Mouse (Mus musculus) mouse embryonic stem cell (cell line): ENCODE data around the gene Smarca2.
"Not testable (repeated sequence)": the region's sequence is repeated elsewhere in the genome, so short reads cannot be mapped to it uniquely, and the experiment has no call there.

Experiments
- in situ Hi-C, 2 experiments: fragments of 300-500 bp; cut with MboI; formaldehyde crosslinking; loops; 1 replicate in 1 of 2; 3 replicates in 1 of 2; pipeline ENCODE4 v1.14.3; 2019 to 2020; ENCODE audit warnings: low sequenced_read_pairs in 2 of 2, low pct_unique_long_range_greater_than_20kb in 1 of 2, mixed read lengths in 1 of 2; ENCODE audit not compliant: unreplicated experiment in 1 of 2

Smarca2 gene

GRCm38 (mm10) chr19:26671413-26671812, 66.6 kb downstream of the Smarca2 start:
- in situ Hi-C loops: not testable (repeated sequence)

GRCm38 (mm10) chr19:26675917-26676316, 71.1 kb downstream of the Smarca2 start:
- in situ Hi-C loops: no loop called here

- in situ Hi-C loops: no loop called here
Measured at GRCm38 (mm10) chr19:26678543-26678942, 73.7 kb downstream of the Smarca2 start.

GRCm38 (mm10) chr19:26679674-26680073, 74.8 kb downstream of the Smarca2 start:
- in situ Hi-C loops: no loop called here

GRCm38 (mm10) chr19:26681549-26681948, 76.7 kb downstream of the Smarca2 start:
- in situ Hi-C loops: no loop called here

- in situ Hi-C loops: no loop called here
Measured at GRCm38 (mm10) chr19:26682130-26682529, 77.3 kb downstream of the Smarca2 start.

- in situ Hi-C loops: no loop called here
Measured at GRCm38 (mm10) chr19:26682731-26683130, 77.9 kb downstream of the Smarca2 start.

- in situ Hi-C loops: no loop called here
Measured at GRCm38 (mm10) chr19:26683731-26684130, 78.9 kb downstream of the Smarca2 start.

GRCm38 (mm10) chr19:26690516-26690915, 85.7 kb downstream of the Smarca2 start:
- in situ Hi-C loops: no loop called here

GRCm38 (mm10) chr19:26697107-26697506, 92.3 kb downstream of the Smarca2 start:
- in situ Hi-C loops: no loop called here

- in situ Hi-C loops: no loop called here
Measured at GRCm38 (mm10) chr19:26704545-26705209, 99.8 kb downstream of the Smarca2 start.

GRCm38 (mm10) chr19:26706910-26707309, 102.1 kb downstream of the Smarca2 start:
- in situ Hi-C loops: no loop called here

GRCm38 (mm10) chr19:26709095-26709494, 104.2 kb downstream of the Smarca2 start:
- in situ Hi-C loops: no loop called here

- in situ Hi-C loops: no loop called here
Measured at GRCm38 (mm10) chr19:26711268-26711667, 106.4 kb downstream of the Smarca2 start.

- in situ Hi-C loops: no loop called here
Measured at GRCm38 (mm10) chr19:26716217-26716616, 111.4 kb downstream of the Smarca2 start.

- in situ Hi-C loops: no loop called here
Measured at GRCm38 (mm10) chr19:26718221-26718620, 113.4 kb downstream of the Smarca2 start.

GRCm38 (mm10) chr19:26719161-26719560, 114.3 kb downstream of the Smarca2 start:
- in situ Hi-C loops: no loop called here

GRCm38 (mm10) chr19:26721741-26722140, 116.9 kb downstream of the Smarca2 start:
- in situ Hi-C loops: no loop called here

- in situ Hi-C loops: no loop called here
Measured at GRCm38 (mm10) chr19:26723899-26724298, 119.0 kb downstream of the Smarca2 start.

- in situ Hi-C loops: no loop called here
Measured at GRCm38 (mm10) chr19:26724626-26725025, 119.8 kb downstream of the Smarca2 start.

GRCm38 (mm10) chr19:26727796-26728195, 122.9 kb downstream of the Smarca2 start:
- in situ Hi-C loops: no loop called here
